Mouse (Mus musculus): ENCODE results near the gene Abcb11. TPM values are rescaled to one million over a fixed set of nuclear protein-coding genes. Genes with fewer than 3 reads are reported as not detected.

Gene Abcb11
- not detected in 2 replicates for polyA plus RNA-seq (2012; rRNA removed)

GRCm38 (mm10) chr2:69342496-69343221 is at the start of gene Abcb11:
TSS of gene Abcb11 (minus strand) at chr2:69342616.

GRCm38 (mm10) chr2:69380281-69380680 is 37.9 kb upstream of the Abcb11 start, which contains the start of gene Dhrs9:
TSS of gene Dhrs9 (plus strand) at chr2:69380445.

GRCm38 (mm10) chr2:69210773-69211172 is 131.6 kb downstream of the Abcb11 start, which contains the start of gene G6pc2:
TSS of gene G6pc2 (plus strand) at chr2:69211073.

GRCm38 (mm10) chr2:69205791-69206351 is 136.5 kb downstream of the Abcb11 start, which contains the start of gene Spc25:
TSS of gene Spc25 (minus strand) at chr2:69206194.

Other genes starting within 250 kb of the Abcb11 start
- gene Nostrin, start 206.8 kb downstream of the Abcb11 start, polyA plus RNA-seq (2012; rRNA removed): 3.4 and 4.4 TPM in 2 replicates
- 0.61 and 1.9 TPM in 2 replicates for gene Spc25, start 136.4 kb downstream of the Abcb11 start, polyA plus RNA-seq (2012; rRNA removed)
- gene G6pc2, start 131.5 kb downstream of the Abcb11 start, polyA plus RNA-seq (2012; rRNA removed): 0.17 and 0.67 TPM in 2 replicates
- 2.8 and 4.0 TPM in 2 replicates for gene Dhrs9, start 37.8 kb upstream of the Abcb11 start, polyA plus RNA-seq (2012; rRNA removed)
- 0.05 and 0.06 TPM in 2 replicates for gene Lrp2, start 243.4 kb upstream of the Abcb11 start, polyA plus RNA-seq (2012; rRNA removed)